Mouse (Mus musculus): Measurements from ENCODE around the gene Sun2.

Sun2 gene

DNA sequence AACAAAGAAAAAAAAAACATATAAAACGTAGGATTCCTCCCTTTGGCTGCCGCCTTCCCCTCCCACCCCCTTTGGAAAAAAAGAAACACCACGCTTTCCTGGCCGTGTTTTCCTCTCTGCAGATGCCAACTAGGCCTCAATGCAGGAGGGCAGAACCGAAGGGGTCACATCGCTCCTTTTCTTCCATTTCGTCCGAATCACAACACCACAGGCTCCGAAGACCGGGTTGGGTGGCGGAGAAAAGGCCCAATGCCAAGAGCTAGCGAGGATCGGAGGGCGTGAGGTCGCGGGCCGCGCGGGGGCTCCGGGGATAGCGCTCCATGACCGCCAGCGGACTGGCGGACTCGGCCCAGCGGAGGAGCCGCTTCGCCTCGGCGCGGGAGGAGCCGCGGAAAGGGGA is 55.2 kb downstream of the Sun2 start:
- no peak for DNase-seq (ENCODE audit: low spot score in 2 of 2)

DNA sequence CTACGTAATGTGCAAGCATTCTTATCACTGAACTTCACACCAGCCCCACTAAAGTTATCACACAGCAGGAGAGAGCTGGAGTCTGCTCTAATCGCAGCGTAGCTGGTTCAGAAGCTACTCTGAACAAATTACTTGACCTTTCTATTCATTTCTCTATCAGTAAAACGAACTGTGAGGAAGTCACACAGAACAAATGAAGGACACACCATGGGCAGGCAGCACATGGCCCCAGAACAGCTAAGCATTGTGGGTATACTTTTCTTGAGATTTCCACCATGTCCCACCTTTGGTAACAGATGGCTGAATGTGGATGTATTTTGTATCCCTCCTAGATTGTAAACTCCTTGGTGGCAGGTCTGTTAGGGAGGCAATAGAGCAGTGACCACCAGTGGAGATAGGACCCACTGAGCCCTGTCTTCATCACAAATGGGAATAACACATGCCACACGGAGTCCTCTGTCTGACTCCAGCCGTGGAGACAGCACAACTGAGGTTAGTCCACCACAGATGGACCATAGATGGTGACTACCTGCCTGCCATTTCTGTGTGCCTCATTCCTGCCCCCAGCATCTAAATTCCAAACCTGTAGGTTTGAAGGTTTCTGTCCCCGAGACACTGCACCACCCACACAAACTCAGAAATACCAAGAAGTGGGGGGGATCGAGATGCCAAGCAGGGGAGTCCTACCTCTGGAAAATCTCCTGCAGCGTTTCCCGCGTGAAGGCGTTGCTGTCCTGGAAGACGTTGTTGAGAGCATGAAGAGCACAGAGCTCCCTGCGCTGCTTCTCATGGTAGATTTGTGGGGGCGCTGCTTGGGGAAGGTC is 56.1 kb downstream of the Sun2 start:
- DNase-seq (ENCODE audit: low spot score in 2 of 2): no peak

GRCm38 (mm10) chr15:79685141-79685641 is 57.1 kb downstream of the Sun2 start:
- no peak for DNase-seq (ENCODE audit: low spot score in 2 of 2)

- no peak for DNase-seq (ENCODE audit: low spot score in 2 of 2)
Observed at GRCm38 (mm10) chr15:79684616-79685015, 57.7 kb downstream of the Sun2 start.

DNA sequence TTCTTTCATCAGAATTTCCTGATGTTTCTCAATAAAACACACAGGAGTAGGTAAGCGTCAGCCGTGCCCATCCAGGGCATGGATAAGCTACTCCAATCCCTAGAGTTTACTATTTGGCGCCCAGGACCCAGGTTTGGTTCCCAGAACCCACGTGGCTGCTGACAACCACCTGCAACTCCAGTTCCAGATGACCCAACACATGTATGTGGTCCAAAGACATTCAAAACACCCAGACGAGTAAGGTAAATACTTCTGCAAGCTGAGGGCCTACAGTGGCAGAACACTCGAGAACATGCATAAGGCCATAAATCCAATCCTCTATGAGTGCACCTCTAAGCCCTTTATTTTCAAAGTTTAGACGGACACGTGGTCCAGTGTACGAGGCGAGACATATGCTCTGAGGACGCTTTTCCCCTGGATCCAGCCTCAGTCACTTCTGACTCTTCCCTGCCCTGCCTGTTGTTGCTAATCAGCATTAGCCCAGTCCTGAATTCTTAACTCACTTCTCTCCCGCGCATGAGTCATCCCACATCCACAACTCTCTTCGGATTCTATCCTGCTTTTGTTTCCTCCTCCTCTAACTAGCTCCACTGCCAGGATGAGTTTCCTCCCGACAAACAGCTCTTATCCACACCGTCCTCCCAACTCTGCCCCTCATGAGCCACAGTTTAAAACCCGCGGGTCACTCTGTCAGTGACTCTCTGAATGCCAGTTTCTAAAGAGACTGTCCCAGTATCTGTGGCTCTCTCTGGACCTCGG is 58.5 kb downstream of the Sun2 start:
- DNase-seq (ENCODE audit: low spot score in 2 of 2): no peak

- no peak for DNase-seq (ENCODE audit: low spot score in 2 of 2)
Observed at GRCm38 (mm10) chr15:79683146-79683545, 59.2 kb downstream of the Sun2 start.

DNA sequence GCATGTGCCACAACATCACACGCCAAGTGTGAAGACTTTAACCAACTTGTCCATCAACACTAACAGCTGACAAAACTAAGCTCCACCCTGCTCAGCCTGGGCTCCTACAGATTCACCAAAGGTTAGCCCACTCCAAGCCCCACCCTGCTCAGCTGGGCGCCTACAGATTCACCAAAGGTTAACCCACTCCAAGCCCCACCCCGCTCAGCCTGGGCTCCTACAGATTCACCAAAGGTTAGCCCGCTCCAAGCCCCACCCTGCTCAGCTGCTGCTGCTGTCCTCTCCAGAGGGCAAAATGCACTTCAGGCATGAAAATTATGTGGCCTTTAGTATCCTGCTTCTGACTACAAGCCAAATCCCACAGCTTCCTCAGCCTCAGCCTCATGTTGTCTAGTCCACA is 60.4 kb downstream of the Sun2 start:
- no peak for DNase-seq (ENCODE audit: low spot score in 2 of 2)

DNA sequence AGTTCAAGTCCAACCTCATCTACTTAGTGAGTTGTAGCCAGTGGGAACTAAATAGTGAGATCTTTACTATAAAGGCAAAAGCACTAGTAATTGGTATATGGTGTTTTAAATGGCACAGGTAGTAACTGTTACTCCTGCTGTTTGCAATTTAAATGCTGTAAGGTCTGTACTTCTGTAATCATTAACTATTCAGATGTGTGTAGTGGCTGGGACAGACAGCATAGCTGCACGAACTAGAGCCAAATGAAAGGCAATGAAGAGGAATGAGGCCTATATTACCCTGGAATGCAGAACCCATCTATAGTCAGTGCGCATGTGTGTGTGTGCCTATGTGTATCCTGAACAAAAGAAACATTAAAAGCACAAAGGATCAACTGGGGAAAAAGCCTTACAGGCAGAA is 64.4 kb downstream of the Sun2 start:
- no peak for DNase-seq (ENCODE audit: low spot score in 2 of 2)

Measured in natural killer cell, adult 2 months (primary cell).